In genomic region chr6:84269478-84269877, GRCm38 (mm10) we compare ENCODE assay signal across 10 mouse cellular contexts.
"Had no signal": no experiment of that assay in that cellular context is flagged by ENCODE, and none has a peak within 500 bp of the region (broad histone marks: within the 10 kb centered on the region; RNA-seq: fewer than 3 reads in every experiment).

No protein-coding gene starts in this region.

- DNase-seq: retina, postnatal 1 day; right cerebral cortex, adult 18-20 months; right cerebral cortex, postnatal 14 days; right cerebral cortex, postnatal 25 days; right cerebral cortex, postnatal 4 days; spleen, adult 18-20 months; thymus, adult 18-20 months had no signal

- H3K4me3 ChIP-seq: neural tube, embryonic 15.5 days; stomach, embryonic 15.5 days had no signal

- H3K36me3 ChIP-seq: neural tube, embryonic 15.5 days; stomach, embryonic 15.5 days had no signal

- H3K27ac ChIP-seq: neural tube, embryonic 15.5 days; stomach, embryonic 15.5 days; stomach, postnatal 0 days had no signal

- H3K9me3 ChIP-seq: neural tube, embryonic 15.5 days; stomach, embryonic 15.5 days had no signal

- H3K27me3 ChIP-seq: neural tube, embryonic 15.5 days; stomach, embryonic 15.5 days had no signal
